Mouse (Mus musculus) limb, embryonic 14.5 days (tissue): ENCODE data around the gene Iqcb1. TPM values are rescaled to one million over a fixed set of nuclear protein-coding genes. Genes with fewer than 3 reads are reported as not detected.

Experiments used
- ATAC-seq: fragments of 200-750 bp; cut with Nextera tagmentation; 2 replicates; pipeline ENCODE4 v1.8.0; 2017; ENCODE audit warnings: low read depth, moderate number of reproducible peaks, moderate TSS enrichment; ENCODE audit not compliant: low FRiP score
- DNase-seq: peaks from one replicate; pipeline ENCODE4 v3.0.0-alpha.2; 2015; ENCODE audit warnings: low spot score
- H3K27ac ChIP-seq: fragments of 300-500 bp; sonication (generic); replicated peaks from 2 replicates; pipeline ENCODE4 v1.5.1; 2014; ENCODE audit warnings: low read depth, mild to moderate bottlenecking, low read length, moderate library complexity, mixed read lengths
- H3K27me3 ChIP-seq: fragments of 300-500 bp; sonication (generic); 2 replicates; pipeline ENCODE4 v1.6.1; 2014; ENCODE audit warnings: low read length, mixed read lengths; ENCODE audit not compliant: control insufficient read depth, insufficient read depth
- H3K36me3 ChIP-seq: fragments of 300-500 bp; sonication (generic); 2 replicates; pipeline ENCODE4 v1.6.1; 2014; ENCODE audit warnings: mild to moderate bottlenecking, low read length, moderate library complexity, mixed read lengths; ENCODE audit not compliant: control insufficient read depth, insufficient read depth
- H3K4me1 ChIP-seq: fragments of 300-500 bp; sonication (generic); 2 replicates; pipeline ENCODE4 v1.6.1; 2014; ENCODE audit warnings: antibody characterized with exemption, low read length, mixed read lengths; ENCODE audit not compliant: control insufficient read depth, insufficient read depth
- H3K4me2 ChIP-seq: fragments of 300-500 bp; sonication (generic); replicated peaks from 2 replicates; pipeline ENCODE4 v1.6.1; 2014; ENCODE audit warnings: low read depth, mild to moderate bottlenecking, low read length, moderate library complexity; ENCODE audit not compliant: severe bottlenecking
- H3K4me3 ChIP-seq: fragments of 300-500 bp; sonication (generic); replicated peaks from 2 replicates; pipeline ENCODE4 v1.5.1; 2014; ENCODE audit warnings: low read length
- H3K9ac ChIP-seq: fragments of 300-500 bp; sonication (generic); 2 replicates; pipeline ENCODE4 v1.6.1; 2014; ENCODE audit warnings: mild to moderate bottlenecking, low read depth, low read length, moderate library complexity; ENCODE audit not compliant: severe bottlenecking
- H3K9me3 ChIP-seq: fragments of 300-500 bp; sonication (generic); 2 replicates; pipeline ENCODE4 v1.6.1; 2016; ENCODE audit warnings: low read length; ENCODE audit not compliant: control insufficient read depth
- POLR2A ChIP-seq: fragments of 200-500 bp; IDR thresholded peaks from 2 replicates; pipeline ENCODE4 v1.8.0; 2012; ENCODE audit warnings: inconsistent platforms, mild to moderate bottlenecking, moderate library complexity, borderline replicate concordance; ENCODE audit not compliant: insufficient read depth, insufficient read length; ENCODE audit errors: extremely low read depth
- WGBS: fragments of 180-500 bp; shearing (Covaris S2); extraction: QIAGEN DNeasy Blood & Tissue Kit; methylation state at CpG from one replicate; pipeline ENCODE4 v1.1.7; 2014; 5-methylcytosine and 5-hydroxymethylcytosine counted together
- polyA plus RNA-seq, 2 experiments: library from polyadenylated mRNA; depleted of rRNA in 1 of 2; stranded (reverse) in 1 of 2; unstranded in 1 of 2; fragments of >200 nt; fragmentation: Nextera tagmentation in 1 of 2; extraction: Ambion mirVana in 1 of 2; gene quantifications; 2 replicates each; pipeline versions ENCODE4 v1.2.1 to v1.2.3; 2012 to 2014

Iqcb1 gene
- polyA plus RNA-seq, 2 experiments, result 26.7 to 39.9 TPM

DNA sequence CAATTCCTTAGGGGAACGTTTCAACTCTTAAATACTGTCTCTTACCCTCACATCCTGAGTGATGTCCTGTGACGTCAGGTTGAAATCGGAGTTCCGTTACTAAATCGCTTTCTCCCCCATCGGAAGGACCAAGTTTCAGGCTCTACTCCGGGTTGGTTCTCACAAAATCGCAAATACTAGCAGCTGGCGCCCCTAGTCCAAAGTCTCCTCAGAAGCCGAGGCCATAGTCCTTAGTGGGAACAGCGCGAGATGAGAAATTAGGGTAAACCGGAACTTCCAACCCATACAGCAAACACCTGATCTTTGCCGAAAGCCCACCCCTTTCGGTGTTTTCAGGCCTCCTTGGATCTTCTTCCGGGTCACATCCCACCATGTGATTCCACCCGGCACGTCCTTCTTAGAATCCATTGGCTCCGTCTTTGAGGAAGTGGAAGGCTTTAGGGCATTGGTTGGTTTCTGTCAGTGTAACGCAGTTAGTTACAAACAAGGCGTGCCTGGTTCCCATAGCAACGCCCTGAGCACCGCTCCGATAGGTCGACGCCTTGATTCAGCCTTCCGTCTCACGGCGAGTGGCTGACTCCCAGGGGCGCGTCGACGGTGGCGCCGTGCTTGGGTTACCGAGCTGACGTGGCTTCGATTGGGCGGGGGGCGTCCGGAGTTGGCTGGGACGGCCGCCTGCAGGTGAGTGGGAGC, 46.5 kb downstream of the Iqcb1 start, which contains the start of the genes Eaf2 and Golgb1:
Gene Eaf2 (minus strand): TSS at position 421 of the 693 bp plus-strand sequence.
Gene Golgb1 (plus strand): TSS at position 558 of the 693 bp plus-strand sequence.
- no peaks in the 10 kb centered on the region for H3K9me3 ChIP-seq
- peak within 1 kb of the TSS; percentile 78 for H3K27ac ChIP-seq
- DNase-seq (peak; percentile 100), ATAC-seq (peak; percentile 99)
- H3K9ac ChIP-seq, result peak within 1 kb of the TSS; percentile 91
- WGBS, result under 1% methylated on average over 39 of the region's 43 CpGs
- H3K4me2 ChIP-seq, result peak within 1 kb of the TSS; percentile 66
- H3K4me3 ChIP-seq, result peak within 1 kb of the TSS; percentile 81
- peaks cover 11% of the 10 kb centered on the region; the same call in 1 of the 2 replicates for H3K4me1 ChIP-seq
- no peaks in the 10 kb centered on the region for H3K27me3 ChIP-seq
- peak; percentile 43; the same call in 1 of the 2 replicates for TF ChIP-seq POLR2A
- H3K36me3 ChIP-seq, result peaks cover 25% of the 10 kb centered on the region

DNA sequence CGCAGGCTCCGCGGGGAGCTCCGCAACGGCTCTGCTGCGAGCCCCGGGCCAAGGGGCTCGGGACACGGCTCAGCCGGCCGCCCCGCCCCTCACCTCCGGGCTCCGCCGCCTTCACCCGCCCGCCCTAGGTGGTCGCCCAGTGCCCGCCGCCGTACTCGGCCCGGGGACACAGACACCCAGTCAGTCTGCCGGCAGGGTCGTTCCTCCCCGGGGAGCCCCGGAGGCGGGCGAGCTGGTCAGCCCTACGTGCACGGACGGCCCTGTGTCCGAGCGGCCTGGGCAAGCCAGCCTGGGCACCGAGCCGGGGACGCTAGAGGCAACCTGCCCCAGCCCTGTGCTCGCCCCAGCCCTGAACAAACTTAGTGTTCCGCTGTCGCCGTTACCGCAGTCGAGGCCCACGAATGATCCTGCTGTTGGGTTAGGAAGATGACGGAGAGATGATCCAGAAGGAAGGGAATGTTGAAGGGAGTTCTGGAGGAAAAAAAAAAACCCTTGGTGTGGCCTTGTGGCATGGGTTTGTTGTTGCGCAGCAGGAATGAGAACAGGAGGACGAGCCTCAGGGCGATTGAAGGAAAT, 47.2 kb downstream of the Iqcb1 start:
- under 1% methylated on average over 29 of the region's 48 CpGs for WGBS
- Histone ChIP-seq H3K4me3 (peak overlapping the region; percentile 81), H3K27me3 (no peaks in the 10 kb centered on the region), H3K9me3 (no peaks in the 10 kb centered on the region), H3K36me3 (peaks cover 22% of the 10 kb centered on the region), H3K27ac (peak overlapping the region; percentile 78), H3K4me2 (peak overlapping the region; percentile 63), H3K9ac (peak overlapping the region; percentile 91), H3K4me1 (peaks cover 12% of the 10 kb centered on the region; the same call in 1 of the 2 replicates)
- ATAC-seq, result peak; percentile 60
- DNase-seq, result no peak
- no peak for TF ChIP-seq POLR2A

DNA sequence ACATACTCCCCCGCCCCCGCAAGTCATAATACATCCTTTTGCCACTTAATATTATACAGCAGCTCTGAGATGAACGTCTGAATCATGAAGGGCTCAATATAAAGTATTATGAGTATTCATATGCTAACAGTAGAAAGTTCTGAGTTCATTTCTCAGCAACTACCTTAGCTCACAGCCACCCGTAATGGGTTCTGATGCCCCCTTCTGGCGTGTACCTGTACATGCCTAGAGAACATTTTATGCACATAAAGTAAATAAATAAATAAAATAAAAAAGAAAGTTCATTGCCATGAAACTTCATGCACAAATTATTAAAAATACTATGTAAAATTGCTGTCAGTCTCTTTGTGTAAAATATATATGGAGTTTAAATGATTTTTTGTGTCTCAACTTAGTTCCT, 49.1 kb downstream of the Iqcb1 start:
- Histone ChIP-seq H3K9ac (no peak overlapping the region), H3K27ac (no peak overlapping the region), H3K36me3 (peaks cover 5% of the 10 kb centered on the region), H3K4me2 (no peak overlapping the region), H3K4me1 (peaks cover 12% of the 10 kb centered on the region; the same call in 1 of the 2 replicates), H3K9me3 (no peaks in the 10 kb centered on the region), H3K27me3 (no peaks in the 10 kb centered on the region), H3K4me3 (no peak overlapping the region)
- no peak for DNase-seq
- WGBS, result 75% methylated on average over 5 of the region's 5 CpGs
- no peak for TF ChIP-seq POLR2A
- no peak for ATAC-seq

GRCm38 (mm10) chr16:36882737-36883343, 54.7 kb downstream of the Iqcb1 start:
- no peak for DNase-seq
- no peak overlapping the region for H3K4me3 ChIP-seq

GRCm38 (mm10) chr16:36884881-36885280, 56.7 kb downstream of the Iqcb1 start:
- TF ChIP-seq POLR2A, result no peak
- Histone ChIP-seq H3K36me3 (peaks cover 46% of the 10 kb centered on the region), H3K4me2 (no peak overlapping the region), H3K9ac (no peak overlapping the region), H3K27me3 (no peaks in the 10 kb centered on the region), H3K9me3 (no peaks in the 10 kb centered on the region), H3K4me1 (0 out of 2 replicates have a peak, but pooled peaks cover under 1% of the 10 kb centered on the region), H3K4me3 (no peak overlapping the region), H3K27ac (no peak overlapping the region)
- no peak for DNase-seq
- WGBS, result 83% methylated on average over 4 of the region's 4 CpGs
- ATAC-seq, result no peak

More at GRCm38 (mm10) chr16:36882737-36883343, 54.7 kb downstream of the Iqcb1 start:
- Histone ChIP-seq H3K4me2 (no peak overlapping the region), H3K9me3 (no peaks in the 10 kb centered on the region), H3K9ac (no peak overlapping the region), H3K36me3 (peaks cover 28% of the 10 kb centered on the region), H3K27ac (no peak overlapping the region), H3K27me3 (no peaks in the 10 kb centered on the region), H3K4me1 (peaks cover 6% of the 10 kb centered on the region; the same call in 1 of the 2 replicates)
- ATAC-seq, result no peak
- 77% methylated on average over 5 of the region's 5 CpGs for WGBS
- TF ChIP-seq POLR2A, result no peak
